Mouse (Mus musculus): Measurements from ENCODE around the gene St3gal6.

St3gal6 gene

GRCm38 (mm10) chr16:58523972-58524850 lies at the start of gene St3gal6:
Gene St3gal6, minus strand, starts transcription at chr16:58524243.
- no peak for DNase-seq

GRCm38 (mm10) chr16:58570694-58571264 lies 46.7 kb upstream of the St3gal6 start:
- DNase-seq = no peak

DNA sequence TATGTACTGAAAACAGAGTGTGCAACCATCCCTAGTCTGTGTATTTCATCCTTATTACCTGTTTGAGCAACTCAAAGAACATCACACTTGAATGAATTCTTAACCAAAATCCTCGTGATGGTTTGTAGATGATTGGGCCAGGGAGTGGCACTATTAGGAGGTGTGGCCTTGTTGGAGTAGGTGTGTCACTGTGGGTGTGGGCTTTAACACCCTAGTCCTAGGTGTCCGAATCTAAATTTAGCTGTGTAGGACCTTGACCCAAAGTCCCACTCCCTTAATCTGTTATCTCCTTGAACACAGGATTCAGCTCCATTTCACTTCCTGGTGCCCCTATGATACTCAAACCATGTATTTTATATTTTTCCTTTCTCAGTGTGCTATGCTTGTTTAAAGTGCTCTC lies 37.2 kb upstream of the St3gal6 start:
- no peak for DNase-seq

DNA sequence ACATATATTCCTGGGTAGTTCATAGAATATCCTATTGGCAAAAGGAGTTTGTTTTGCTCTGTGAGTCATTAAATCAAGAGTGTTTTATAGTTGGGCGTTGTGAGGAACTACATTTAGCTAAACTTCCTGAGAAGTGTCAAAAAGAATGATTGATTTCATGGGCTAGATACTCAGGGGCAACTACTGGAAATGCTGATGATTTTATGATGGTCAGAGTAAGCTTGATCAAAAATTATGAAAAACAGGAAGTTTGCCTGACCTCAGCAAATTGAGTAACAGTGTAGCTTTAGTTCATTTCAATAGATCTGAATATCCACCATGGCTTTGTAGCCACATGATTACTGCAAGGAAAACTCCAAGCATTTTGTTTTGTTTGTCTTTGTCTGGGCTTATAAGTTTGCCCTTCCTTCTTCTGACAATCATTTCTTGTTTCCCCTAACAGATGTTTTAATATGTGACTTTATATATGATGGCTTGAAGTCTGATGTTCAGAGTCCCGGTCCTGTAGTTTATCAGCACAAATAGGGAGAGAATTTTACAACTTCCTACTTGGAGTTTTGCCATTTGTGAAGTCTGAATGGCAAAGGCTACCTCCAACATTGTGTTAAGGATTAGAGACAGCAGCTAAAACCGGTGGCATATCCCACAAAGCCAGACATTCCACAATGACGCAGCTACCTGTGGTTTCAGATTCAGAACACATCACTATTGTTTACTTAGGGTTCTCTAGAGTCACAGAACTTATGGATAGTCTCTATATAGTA lies 32.2 kb upstream of the St3gal6 start:
- DNase-seq = no peak

DNA sequence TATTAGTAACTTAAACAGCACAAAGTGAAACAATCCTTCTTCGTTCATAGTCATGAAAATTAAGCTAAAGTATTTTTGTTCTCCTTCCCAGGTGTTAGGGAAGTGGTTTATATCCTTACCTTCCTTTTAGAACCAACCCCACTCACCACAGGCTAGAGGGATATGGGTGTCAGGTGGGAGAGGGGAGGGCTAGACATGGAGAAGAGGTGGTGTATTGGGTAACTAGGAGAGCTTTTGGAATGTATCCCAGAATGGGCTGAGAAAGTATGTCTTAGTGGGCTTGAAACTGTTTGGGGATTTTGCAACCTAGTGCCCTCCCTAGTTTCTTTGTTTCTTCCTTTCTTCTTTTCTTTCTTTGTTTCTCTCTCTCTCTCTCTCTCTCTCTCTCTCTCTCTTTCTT lies 30.6 kb upstream of the St3gal6 start:
- DNase-seq = no peak

GRCm38 (mm10) chr16:58548042-58548441 lies 24.0 kb upstream of the St3gal6 start:
- DNase-seq = no peak

DNA sequence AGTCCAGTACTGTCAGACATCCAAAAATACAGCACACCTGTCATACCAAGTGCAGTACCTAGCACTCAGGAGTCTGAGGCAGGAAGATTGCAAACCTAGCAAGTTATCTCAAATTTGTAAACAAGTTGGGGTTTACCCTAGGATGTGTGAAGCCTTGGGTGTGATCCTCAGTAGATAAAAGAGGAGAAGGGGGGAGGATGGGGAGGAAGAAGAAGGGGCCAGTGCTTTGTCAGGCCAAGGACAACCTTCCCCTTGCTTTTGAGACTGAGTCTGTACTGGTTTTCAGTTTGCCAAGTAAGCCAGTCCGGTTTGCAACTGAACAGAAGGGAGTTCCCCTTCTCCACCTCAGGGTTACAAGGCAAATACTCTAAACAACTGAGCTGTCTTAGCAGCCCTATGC lies 22.1 kb upstream of the St3gal6 start:
- DNase-seq = no peak

DNA sequence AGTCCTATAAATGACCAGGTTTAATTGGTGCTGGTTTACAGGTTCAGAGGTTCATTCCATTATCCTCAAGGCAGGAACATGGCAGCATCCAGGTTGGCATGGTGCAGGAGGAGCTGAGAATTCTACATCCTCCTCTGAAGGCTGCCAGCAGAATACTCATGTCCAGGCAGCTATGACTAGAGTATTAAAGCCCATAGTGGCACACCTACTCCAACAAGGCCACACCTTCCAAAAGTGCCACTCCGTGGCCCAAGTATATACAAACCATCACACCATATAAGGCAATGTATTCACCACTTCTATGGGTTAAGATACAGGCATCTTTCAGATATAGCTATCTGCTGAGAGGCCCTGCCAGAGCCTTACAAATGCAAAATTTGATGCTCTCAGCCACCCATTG lies 15.4 kb upstream of the St3gal6 start:
- DNase-seq = no peak

DNA sequence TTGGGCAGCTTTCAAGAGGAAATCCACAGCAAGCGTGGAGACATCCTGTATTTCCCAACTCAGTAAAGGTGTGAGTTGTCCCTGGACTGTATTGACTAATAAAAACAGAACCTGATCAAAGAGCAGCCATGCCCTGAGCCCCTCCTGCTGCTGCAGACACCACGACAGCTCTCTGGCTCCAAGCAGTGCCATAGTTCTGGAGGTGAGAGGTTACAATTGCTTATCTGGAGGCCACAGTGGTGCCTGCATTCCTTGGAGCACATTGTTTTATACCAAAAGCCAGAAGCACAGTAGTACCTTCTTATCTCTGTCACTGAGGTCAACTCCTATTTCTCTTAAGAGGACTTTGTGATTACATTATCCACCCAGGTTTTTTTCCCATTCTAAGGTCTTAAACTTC lies 15.0 kb upstream of the St3gal6 start:
- no peak for DNase-seq

DNA sequence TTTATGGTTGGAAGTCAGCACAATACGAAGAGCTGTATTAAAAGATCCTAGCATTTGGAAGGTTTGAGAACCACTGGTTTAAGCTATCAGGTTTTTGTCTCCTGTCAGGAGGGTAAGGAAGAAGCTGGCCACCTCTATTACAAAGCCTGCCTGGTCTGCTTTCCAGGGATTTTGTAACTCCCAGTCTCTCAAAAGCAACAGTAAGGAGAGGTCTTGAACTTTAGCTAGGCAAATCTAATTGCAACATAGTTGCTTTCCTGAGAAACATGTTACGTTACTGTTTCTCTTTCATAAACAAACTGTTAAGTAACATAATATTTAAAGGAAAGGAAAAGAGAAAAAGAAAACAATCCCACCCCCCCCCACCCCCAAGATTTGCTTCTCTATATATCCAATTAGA lies 12.0 kb upstream of the St3gal6 start:
- DNase-seq = no peak

GRCm38 (mm10) chr16:58535236-58535635 lies 11.2 kb upstream of the St3gal6 start:
- no peak for DNase-seq

GRCm38 (mm10) chr16:58534245-58535142 lies 10.5 kb upstream of the St3gal6 start:
- DNase-seq = no peak

- no peak for DNase-seq
Measured at GRCm38 (mm10) chr16:58533742-58534141, 9.7 kb upstream of the St3gal6 start.

GRCm38 (mm10) chr16:58533254-58533653 lies 9.2 kb upstream of the St3gal6 start:
- DNase-seq = no peak

DNA sequence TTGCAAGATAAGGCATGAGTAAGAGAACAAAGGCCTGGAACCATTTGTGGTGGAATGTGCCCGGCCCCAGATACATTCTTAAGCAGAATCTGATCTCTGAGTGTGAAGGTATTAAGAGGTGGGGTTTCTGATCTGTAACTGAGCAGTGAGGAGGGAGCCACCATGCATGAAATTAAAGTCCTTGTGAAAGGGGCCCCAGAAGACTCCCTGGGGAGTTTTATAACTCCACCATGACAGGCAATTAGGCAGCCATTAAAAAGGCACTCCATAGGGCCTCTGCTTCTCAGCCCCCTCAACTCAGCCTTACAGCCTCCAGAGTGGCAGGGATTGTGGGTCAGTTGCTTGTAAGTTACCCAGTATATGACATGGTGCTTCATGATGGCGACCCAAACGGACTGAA lies 8.5 kb upstream of the St3gal6 start:
- no peak for DNase-seq

DNA sequence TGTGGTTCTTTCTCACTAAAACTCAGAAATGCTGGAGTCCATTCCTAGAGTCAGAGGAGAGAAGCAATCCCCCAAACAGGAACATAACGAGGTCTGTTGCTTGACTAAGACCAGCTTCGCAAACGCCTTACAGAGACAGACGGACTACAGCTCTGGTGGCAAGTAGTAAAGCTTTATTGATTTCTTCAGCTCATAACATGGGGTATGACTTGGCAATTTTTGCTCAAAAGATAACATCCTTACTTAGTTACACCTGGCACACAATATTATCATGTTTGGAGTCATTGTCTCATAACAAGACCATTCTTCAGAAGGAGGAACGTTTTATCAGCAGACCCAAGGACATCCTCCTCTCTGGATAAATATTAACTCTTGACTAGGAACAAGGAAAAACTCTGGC lies 3.8 kb upstream of the St3gal6 start:
- no peak for DNase-seq

- no peak for DNase-seq
Measured at GRCm38 (mm10) chr16:58526729-58527128, 2.7 kb upstream of the St3gal6 start.

- DNase-seq = no peak
Measured at GRCm38 (mm10) chr16:58525832-58526231, 1.8 kb upstream of the St3gal6 start.

- DNase-seq = peak; percentile 58 to 67
Measured at GRCm38 (mm10) chr16:58523044-58523859, 791 bp downstream of the St3gal6 start.

- no peak for DNase-seq
Measured at GRCm38 (mm10) chr16:58522677-58523043, 1.4 kb downstream of the St3gal6 start.

DNA sequence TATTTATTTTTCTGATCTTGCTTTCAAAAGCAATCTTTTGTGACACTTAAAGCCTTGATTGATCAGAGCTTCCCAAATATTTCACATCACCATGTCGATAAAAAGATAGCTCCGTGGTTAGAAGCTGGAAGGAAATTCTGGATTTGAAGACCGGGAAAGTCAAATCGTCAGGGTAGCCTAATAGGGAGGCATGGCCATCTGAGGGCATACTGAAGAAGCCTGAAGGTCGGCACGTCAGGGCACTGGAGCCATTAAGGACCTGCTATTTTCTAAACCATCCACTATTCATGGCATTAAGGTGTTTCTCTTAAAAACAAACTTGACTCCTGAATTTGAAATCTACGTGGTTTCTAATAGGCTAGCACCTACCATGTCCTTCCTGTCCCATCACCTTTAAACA lies 2.1 kb downstream of the St3gal6 start:
- no peak for DNase-seq

DNA sequence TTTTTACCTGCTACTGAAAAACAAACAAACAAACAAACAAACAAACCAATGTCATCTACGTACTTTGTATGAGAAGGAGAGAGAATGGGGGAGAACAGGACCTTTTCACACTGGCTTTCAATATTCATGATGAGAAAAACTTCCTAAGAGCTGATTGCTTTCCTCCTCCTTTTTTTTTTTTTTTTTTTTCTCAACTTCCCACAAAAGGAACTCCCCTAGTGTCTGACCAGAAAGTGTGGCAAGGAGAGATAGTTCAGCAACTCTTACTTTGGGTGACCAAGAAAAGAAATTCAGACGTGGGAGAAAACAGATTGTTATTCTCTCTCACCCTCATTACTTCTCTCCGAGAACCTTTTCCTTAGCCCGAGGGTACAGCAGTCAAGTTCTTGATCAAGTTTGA lies 2.9 kb downstream of the St3gal6 start:
- no peak for DNase-seq
